Mouse (Mus musculus) liver, postnatal 0 days (tissue): Measurements from ENCODE around the gene St3gal5.

Experiments
- CTCF ChIP-seq: sonication (generic); IDR thresholded peaks from 2 replicates; pipeline ENCODE4 v1.5.1; 2016; ENCODE audit warnings: antibody characterized with exemption, low read depth
- EP300 ChIP-seq: IDR thresholded peaks from 2 replicates; pipeline ENCODE4 v1.6.1; 2016; ENCODE audit warnings: antibody characterized with exemption, low read depth, mild to moderate bottlenecking

DNA sequence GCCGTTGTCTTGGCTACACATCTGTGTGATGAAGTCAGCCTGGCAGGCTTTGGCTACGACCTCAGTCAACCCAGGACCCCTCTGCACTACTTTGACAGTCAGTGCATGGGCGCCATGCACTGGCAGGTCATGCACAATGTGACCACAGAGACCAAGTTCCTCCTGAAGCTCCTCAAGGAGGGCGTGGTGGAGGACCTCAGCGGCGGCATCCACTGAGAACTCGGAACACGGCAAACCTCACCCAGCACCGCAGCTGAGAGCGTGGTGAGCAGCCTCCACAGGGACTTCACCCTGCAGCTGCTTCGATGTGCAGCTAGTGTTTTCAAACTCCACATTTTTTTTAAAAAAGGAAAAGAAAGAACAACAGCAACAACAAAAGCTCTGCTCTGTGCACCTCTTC, 56.1 kb downstream of the St3gal5 start:
- TF ChIP-seq EP300, result no peak
- TF ChIP-seq CTCF, result no peak
